Mouse (Mus musculus) layer of hippocampus, postnatal 14 days (tissue): ENCODE measurements around the gene Mob1a. TPM values are rescaled to one million over a fixed set of nuclear protein-coding genes. Genes with fewer than 3 reads are reported as not detected.
A peak's percentile ranks its signal among the peaks of the same experiment; 100 is the strongest.

Source experiments
- DNase-seq, 2 experiments: peaks; one replicate each; pipeline ENCODE4 v3.0.0; 2021 to 2022; ENCODE audit warnings: low spot score in 2 of 2, mixed read lengths in 1 of 2
- total RNA-seq, 2 experiments: library from RNA; stranded (reverse); gene quantifications; 2 replicates each; pipeline ENCODE4 v1.2.3; 2021

Mob1a gene
- total RNA-seq, 2 experiments from 2014 or later: 22.1 to 23.1 TPM

GRCm38 (mm10) chr6:83381510-83382491 lies 56.0 kb downstream of the Mob1a start:
- no peak for DNase-seq

GRCm38 (mm10) chr6:83385569-83386090 lies 59.8 kb downstream of the Mob1a start:
- DNase-seq: no peak

- peak in 1 of 2 experiments; percentile 43 for DNase-seq
These were observed 66.5 kb downstream of the Mob1a start for GRCm38 (mm10) chr6:83392166-83392780.

Other genes starting within 250 kb of the Mob1a start
- 10 to 100 TPM; 23.3 to 27.0 TPM for gene Pcgf1, start 248.1 kb upstream of the Mob1a start, total RNA-seq
- gene Lbx2, start 239.6 kb upstream of the Mob1a start, total RNA-seq: not detected
- gene Ccdc142, start 224.4 kb upstream of the Mob1a start, total RNA-seq: 10 to 100 TPM in 1 of 2 experiments, 1 to 10 TPM in 1; 6.8 to 11.7 TPM
- 1 to 10 TPM; 5.2 to 6.4 TPM for gene Gm42688, start 224.4 kb upstream of the Mob1a start, total RNA-seq
- gene Mrpl53, start 217.0 kb upstream of the Mob1a start, total RNA-seq: 10 to 100 TPM; 62.5 to 62.7 TPM
- 10 to 100 TPM; 22.0 to 27.2 TPM for gene Mogs, start 210.5 kb upstream of the Mob1a start, total RNA-seq
- 10 to 100 TPM; 66.7 to 72.6 TPM for gene Wbp1, start 204.5 kb upstream of the Mob1a start, total RNA-seq
- gene Ino80b, start 200.6 kb upstream of the Mob1a start, total RNA-seq: 10 to 100 TPM; 24.1 TPM
- 10 to 100 TPM; 61.2 to 65.1 TPM for gene Rtkn, start 190.6 kb upstream of the Mob1a start, total RNA-seq
- 10 to 100 TPM; 24.4 to 26.0 TPM for gene Wdr54, start 169.6 kb upstream of the Mob1a start, total RNA-seq
- gene 1700003E16Rik, start 169.6 kb upstream of the Mob1a start, total RNA-seq: 10 to 100 TPM; 20.4 to 21.1 TPM
- 100 to 1,000 TPM; 358 to 382 TPM for gene Dctn1, start 160.1 kb upstream of the Mob1a start, total RNA-seq
- 10 to 100 TPM in 1 of 2 experiments, under 1 TPM in 1; 0.41 to 11.9 TPM for gene Slc4a5, start 106.2 kb upstream of the Mob1a start, total RNA-seq
- 10 to 100 TPM in 1 of 2 experiments, 1 to 10 TPM in 1; 8.5 to 10.5 TPM for gene Mthfd2, start 108 bp upstream of the Mob1a start, total RNA-seq
- gene Bola3, start 23.1 kb downstream of the Mob1a start, total RNA-seq: 10 to 100 TPM; 45.4 to 54.7 TPM
- 100 to 1,000 TPM in 1 of 2 experiments, 10 to 100 TPM in 1; 97.1 to 102 TPM for gene Tet3, start 133.1 kb downstream of the Mob1a start, total RNA-seq
- gene Dguok, start 181.0 kb downstream of the Mob1a start, total RNA-seq: 10 to 100 TPM; 28.1 to 28.7 TPM
- under 1 TPM in 1 of 2 experiments, not detected in 1; 0.51 TPM for gene Actg2, start 210.2 kb downstream of the Mob1a start, total RNA-seq
- gene Stambp, start 246.7 kb downstream of the Mob1a start, total RNA-seq: 10 to 100 TPM; 31.7 to 36.2 TPM